Mouse (Mus musculus) liver, embryonic 13.5 days (tissue): Measurements from ENCODE around the gene Casc1. TPM values are rescaled to one million over a fixed set of nuclear protein-coding genes. Genes with fewer than 3 reads are reported as not detected.

Experiments
- ATAC-seq: fragments of 200-750 bp; cut with Nextera tagmentation; 2 replicates; pipeline ENCODE4 v1.8.0; 2017; ENCODE audit warnings: low read depth, mild to moderate bottlenecking, moderate number of reproducible peaks, moderate library complexity
- DNase-seq: peaks from one replicate; pipeline ENCODE4 v3.0.0; 2022
- H3K27ac ChIP-seq: fragments of 300-500 bp; sonication (generic); 2 replicates; pipeline ENCODE4 v1.5.1; 2015; ENCODE audit warnings: moderate library complexity, mild to moderate bottlenecking, inconsistent platforms
- H3K27me3 ChIP-seq: fragments of 300-500 bp; sonication (generic); 2 replicates; pipeline ENCODE4 v1.6.1; 2015; ENCODE audit warnings: mild to moderate bottlenecking, inconsistent platforms
- H3K36me3 ChIP-seq: fragments of 300-500 bp; sonication (generic); 2 replicates; pipeline ENCODE4 v1.6.1; 2015; ENCODE audit warnings: mild to moderate bottlenecking, inconsistent platforms
- H3K4me1 ChIP-seq: fragments of 300-500 bp; sonication (generic); replicated peaks from 2 replicates; pipeline ENCODE4 v1.6.1; 2015; ENCODE audit warnings: inconsistent platforms
- H3K4me2 ChIP-seq: fragments of 300-500 bp; sonication (generic); 2 replicates; pipeline ENCODE4 v1.6.1; 2015; ENCODE audit warnings: inconsistent platforms, mild to moderate bottlenecking, moderate library complexity
- H3K4me3 ChIP-seq: fragments of 300-500 bp; sonication (generic); replicated peaks from 2 replicates; pipeline ENCODE4 v1.5.1; 2015; ENCODE audit warnings: mild to moderate bottlenecking, inconsistent platforms
- H3K9ac ChIP-seq: fragments of 300-500 bp; sonication (generic); 2 replicates; pipeline ENCODE4 v1.6.1; 2015; ENCODE audit warnings: mild to moderate bottlenecking, inconsistent platforms
- H3K9me3 ChIP-seq: fragments of 300-500 bp; sonication (generic); replicated peaks from 2 replicates; pipeline ENCODE4 v1.6.1; 2016; ENCODE audit warnings: inconsistent platforms
- whole genome bisulfite sequencing: fragments of 180-500 bp; shearing (Covaris S2); methylation state at CpG from one replicate; pipeline ENCODE4 v1.1.7; 2015; ENCODE audit not compliant: insufficient replicate concordance; 5-methylcytosine and 5-hydroxymethylcytosine counted together
- polyA plus RNA-seq: library from polyadenylated mRNA; unstranded; fragments of >200 nt; fragmentation: Nextera tagmentation; extraction: Ambion mirVana; gene quantifications from 2 replicates; pipeline ENCODE4 v1.2.1, GENCODE M21; 2015

Gene Casc1
- 0.10 and 0.13 TPM in 2 replicates for polyA plus RNA-seq

DNA sequence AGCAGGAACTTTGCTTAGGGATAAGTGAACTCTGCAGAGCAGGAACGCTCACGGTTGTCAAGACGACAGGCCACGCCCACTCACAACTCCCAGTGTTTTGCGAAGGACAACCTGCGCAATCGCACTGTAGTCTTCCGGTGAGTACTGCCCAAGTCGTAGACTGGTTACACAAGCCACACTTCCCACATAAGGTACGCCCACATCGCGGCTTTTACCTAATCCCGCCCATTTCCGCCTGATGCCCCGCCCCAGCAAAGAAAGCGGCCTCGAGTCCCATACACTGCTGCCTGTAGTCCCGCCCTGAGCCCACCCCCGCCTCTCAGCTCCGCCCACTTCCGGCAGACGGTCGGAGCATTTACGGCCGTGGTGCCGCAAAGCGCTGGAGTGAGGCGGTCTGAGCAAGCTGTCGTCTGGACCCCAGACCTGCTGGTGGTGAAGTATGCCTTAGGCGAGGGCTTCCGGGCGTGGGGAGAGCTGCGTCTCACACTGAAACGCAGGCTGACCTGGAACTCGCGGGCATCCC lies at the start of gene Casc1, which contains the start of gene Etfrf1:
Casc1 (minus strand) TSS at position 190 of the 523 bp plus-strand sequence.
Etfrf1 (plus strand) TSS at position 319 of the 523 bp plus-strand sequence.
- H3K4me1 ChIP-seq = peaks cover 26% of the 10 kb centered on the region
- DNase-seq (peak; percentile 98), ATAC-seq (peak; percentile 99)
- no peaks in the 10 kb centered on the region for H3K9me3 ChIP-seq
- H3K36me3 ChIP-seq = no peaks in the 10 kb centered on the region
- peak within 1 kb of the TSS; percentile 91 for H3K4me2 ChIP-seq
- H3K4me3 ChIP-seq = peak within 1 kb of the TSS; percentile 85
- no peaks in the 10 kb centered on the region for H3K27me3 ChIP-seq
- peak within 1 kb of the TSS; percentile 88 for H3K27ac ChIP-seq
- peak within 1 kb of the TSS; percentile 93 for H3K9ac ChIP-seq
- under 1% methylated on average over 36 of the region's 36 CpGs for WGBS

- H3K9me3 ChIP-seq = no peaks in the 10 kb centered on the region
- DNase-seq = no peak
- H3K27ac ChIP-seq = no peak overlapping the region
- H3K27me3 ChIP-seq = 0 out of 2 replicates have a peak, but pooled peaks cover 4% of the 10 kb centered on the region
- no peaks in the 10 kb centered on the region for H3K36me3 ChIP-seq
- no peaks in the 10 kb centered on the region for H3K4me1 ChIP-seq
- H3K9ac ChIP-seq = no peak overlapping the region
- H3K4me2 ChIP-seq = no peak overlapping the region
- no peak for ATAC-seq
- H3K4me3 ChIP-seq = no peak overlapping the region
- 35% methylated on average over 2 of the region's 2 CpGs for WGBS
Measured at GRCm38 (mm10) chr6:145256701-145257073, 45.9 kb upstream of the Casc1 start.

DNA sequence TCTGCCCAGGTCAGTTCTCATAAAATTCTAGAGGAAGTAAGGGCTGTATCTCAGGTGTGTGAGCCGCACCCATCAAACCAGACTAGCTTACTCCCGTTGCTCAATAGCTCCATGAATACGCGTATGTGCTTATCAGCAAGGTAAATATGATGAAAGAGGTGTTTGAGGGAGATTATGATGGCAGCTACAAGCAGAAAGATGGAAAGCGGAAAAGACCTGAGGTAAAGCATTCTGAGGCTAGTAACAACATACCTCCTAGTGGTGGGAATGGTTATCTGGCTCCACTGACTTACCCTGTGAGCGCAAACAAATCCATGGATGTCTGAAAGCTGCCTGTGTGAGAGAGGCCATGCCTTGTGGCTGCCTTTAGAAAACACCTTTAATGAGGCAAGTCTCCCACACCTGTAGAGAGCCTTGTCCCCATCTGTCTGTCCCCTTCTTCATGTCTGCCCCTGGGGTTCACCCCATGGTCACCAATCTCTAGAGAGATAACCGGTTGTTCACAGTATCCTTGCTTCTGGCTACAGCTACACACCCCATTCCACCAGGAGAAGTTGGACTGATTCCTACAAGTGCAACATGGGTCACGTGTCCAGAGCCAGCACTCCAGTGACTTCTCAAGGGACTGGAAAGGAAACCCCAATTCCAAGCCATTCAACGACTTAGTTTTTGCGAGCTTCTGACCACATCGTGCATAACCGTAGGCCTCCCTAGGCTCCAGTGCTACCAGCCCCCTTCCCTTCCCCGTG lies 45.3 kb upstream of the Casc1 start:
- no peaks in the 10 kb centered on the region for H3K36me3 ChIP-seq
- no peaks in the 10 kb centered on the region for H3K9me3 ChIP-seq
- no peak overlapping the region for H3K9ac ChIP-seq
- no peak overlapping the region for H3K27ac ChIP-seq
- no peak for ATAC-seq
- H3K4me1 ChIP-seq = peaks cover 5% of the 10 kb centered on the region
- no peak overlapping the region for H3K4me3 ChIP-seq
- H3K27me3 ChIP-seq = 0 out of 2 replicates have a peak, but pooled peaks cover 4% of the 10 kb centered on the region
- WGBS = 64% methylated on average over 13 of the region's 13 CpGs
- no peak overlapping the region for H3K4me2 ChIP-seq
- no peak for DNase-seq

DNA sequence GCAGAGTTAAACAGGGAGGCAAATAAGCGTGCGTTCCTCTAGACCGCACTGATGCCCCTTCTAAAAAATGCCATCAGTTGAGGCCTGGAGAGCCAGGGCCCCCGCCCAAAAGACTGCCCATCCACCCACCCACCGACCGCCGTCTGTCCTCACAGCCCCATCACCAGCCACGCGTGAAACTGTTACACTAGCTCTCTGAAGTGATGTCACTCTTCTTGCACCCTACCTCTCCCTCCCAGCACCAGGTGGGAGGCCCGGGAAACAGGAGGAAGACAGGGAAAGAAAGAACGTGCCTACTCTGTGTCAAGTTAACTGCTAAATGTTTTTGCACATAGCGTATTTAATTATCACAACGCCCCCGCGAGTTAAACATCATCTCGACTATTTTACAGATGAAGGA lies 40.0 kb upstream of the Casc1 start:
- peak overlapping the region; percentile 95 for H3K4me3 ChIP-seq
- 12% methylated on average over 16 of the region's 16 CpGs for WGBS
- DNase-seq = no peak
- H3K27ac ChIP-seq = peak overlapping the region; percentile 70
- H3K4me2 ChIP-seq = peak overlapping the region; percentile 92
- H3K4me1 ChIP-seq = peaks cover 34% of the 10 kb centered on the region
- H3K9me3 ChIP-seq = no peaks in the 10 kb centered on the region
- H3K27me3 ChIP-seq = 0 out of 2 replicates have a peak, but pooled peaks cover 7% of the 10 kb centered on the region
- no peak for ATAC-seq
- H3K36me3 ChIP-seq = peaks cover 8% of the 10 kb centered on the region; the same call in 1 of the 2 replicates
- peak overlapping the region; percentile 99 for H3K9ac ChIP-seq

- 1% methylated on average over 49 of the region's 83 CpGs for WGBS
- Histone ChIP-seq H3K4me3 (peak within 1 kb of the TSS; percentile 95), H3K27me3 (0 out of 2 replicates have a peak, but pooled peaks cover 7% of the 10 kb centered on the region), H3K36me3 (peaks cover 13% of the 10 kb centered on the region), H3K9ac (peak within 1 kb of the TSS; percentile 99), H3K9me3 (no peaks in the 10 kb centered on the region), H3K27ac (peak within 1 kb of the TSS; percentile 88), H3K4me2 (peak within 1 kb of the TSS; percentile 92), H3K4me1 (peaks cover 34% of the 10 kb centered on the region)
- ATAC-seq (peak; percentile 93), DNase-seq (peak; percentile 87)
Measured at GRCm38 (mm10) chr6:145250185-145250791, 39.5 kb upstream of the Casc1 start, which contains the start of gene Kras. TSS of gene Kras (minus strand) at chr6:145250239.

GRCm38 (mm10) chr6:145249291-145250184 lies 38.7 kb upstream of the Casc1 start:
- peak; percentile 52 for DNase-seq
- under 1% methylated on average over 104 of the region's 124 CpGs for WGBS
- peaks cover 34% of the 10 kb centered on the region for H3K4me1 ChIP-seq
- H3K9ac ChIP-seq = peak overlapping the region; percentile 99
- peak overlapping the region; percentile 88 for H3K27ac ChIP-seq
- peak overlapping the region; percentile 95 for H3K4me3 ChIP-seq
- peak overlapping the region; percentile 92 for H3K4me2 ChIP-seq
- H3K27me3 ChIP-seq = 0 out of 2 replicates have a peak, but pooled peaks cover 7% of the 10 kb centered on the region
- H3K9me3 ChIP-seq = no peaks in the 10 kb centered on the region
- ATAC-seq = peak; percentile 75
- peaks cover 20% of the 10 kb centered on the region for H3K36me3 ChIP-seq

DNA sequence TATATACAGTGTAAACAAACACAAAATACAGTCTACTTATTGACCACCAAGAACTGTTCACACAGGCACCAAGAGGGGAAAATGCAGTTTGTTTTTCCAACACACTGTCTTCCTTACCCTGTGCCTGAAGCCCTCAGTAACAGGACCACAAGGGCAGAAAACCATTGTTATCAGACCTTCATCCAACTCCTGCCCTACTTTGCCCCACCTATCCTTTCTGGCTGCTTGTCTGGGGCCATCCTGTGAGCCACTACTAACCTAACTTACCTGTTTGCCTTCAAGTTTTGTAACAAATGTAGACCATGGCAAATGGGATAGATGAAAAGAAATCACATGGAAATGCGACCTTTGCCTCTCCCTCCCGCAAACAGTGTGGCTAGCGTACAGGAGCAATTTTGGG lies 37.1 kb upstream of the Casc1 start:
- DNase-seq (no peak), ATAC-seq (no peak)
- Histone ChIP-seq H3K9me3 (no peaks in the 10 kb centered on the region), H3K27me3 (0 out of 2 replicates have a peak, but pooled peaks cover 7% of the 10 kb centered on the region), H3K4me3 (peak overlapping the region; percentile 32), H3K36me3 (peaks cover 32% of the 10 kb centered on the region), H3K4me1 (peaks cover 34% of the 10 kb centered on the region), H3K9ac (no peak overlapping the region; the same call in 1 of the 2 replicates), H3K4me2 (peak overlapping the region; percentile 51), H3K27ac (peak overlapping the region; percentile 16; the same call in 1 of the 2 replicates)
- 64% methylated on average over 3 of the region's 3 CpGs for WGBS

- no peak for DNase-seq
- Histone ChIP-seq H3K4me3 (no peak overlapping the region), H3K27me3 (0 out of 2 replicates have a peak, but pooled peaks cover 3% of the 10 kb centered on the region), H3K9ac (no peak overlapping the region), H3K36me3 (peaks cover 32% of the 10 kb centered on the region), H3K4me1 (peaks cover 34% of the 10 kb centered on the region), H3K4me2 (no peak overlapping the region), H3K9me3 (no peaks in the 10 kb centered on the region), H3K27ac (no peak overlapping the region)
- 86% methylated on average over 5 of the region's 5 CpGs for WGBS
- ATAC-seq = no peak
Measured at GRCm38 (mm10) chr6:145246841-145247240, 36.0 kb upstream of the Casc1 start.

GRCm38 (mm10) chr6:145242521-145242920 lies 31.7 kb upstream of the Casc1 start:
- no peak for ATAC-seq
- WGBS = 41% methylated on average over 1 of the region's 1 CpGs

DNA sequence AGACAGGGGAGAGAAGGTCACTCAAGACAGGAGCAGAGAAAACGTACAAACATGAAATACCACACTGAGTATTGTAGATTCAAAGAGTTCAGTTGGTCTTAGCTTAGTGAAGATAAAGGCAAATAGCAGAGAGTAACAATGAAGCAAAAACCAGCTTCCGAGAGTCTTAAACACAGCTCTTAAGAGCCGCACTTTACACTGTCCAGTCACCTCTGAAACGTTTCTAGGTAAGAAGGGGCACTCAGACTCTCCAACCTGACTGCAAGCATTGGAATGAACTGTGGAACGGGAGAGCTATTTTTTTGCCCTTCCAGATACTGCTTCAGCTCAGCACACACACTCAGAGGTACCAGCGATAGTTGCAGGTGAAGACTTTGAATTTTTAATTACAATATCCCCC lies 29.5 kb upstream of the Casc1 start:
- Histone ChIP-seq H3K4me2 (no peak overlapping the region), H3K4me3 (no peak overlapping the region), H3K27ac (no peak overlapping the region), H3K9ac (no peak overlapping the region), H3K4me1 (no peaks in the 10 kb centered on the region), H3K9me3 (no peaks in the 10 kb centered on the region), H3K36me3 (peaks cover 50% of the 10 kb centered on the region), H3K27me3 (no peaks in the 10 kb centered on the region)
- ATAC-seq (no peak), DNase-seq (no peak)
- 85% methylated on average over 6 of the region's 6 CpGs for WGBS

More at GRCm38 (mm10) chr6:145242521-145242920, 31.7 kb upstream of the Casc1 start:
- no peak overlapping the region for H3K4me3 ChIP-seq
- H3K4me1 ChIP-seq = peaks cover 7% of the 10 kb centered on the region
- no peaks in the 10 kb centered on the region for H3K9me3 ChIP-seq
- H3K9ac ChIP-seq = no peak overlapping the region
- no peak for DNase-seq
- H3K27ac ChIP-seq = no peak overlapping the region
- H3K36me3 ChIP-seq = peaks cover 63% of the 10 kb centered on the region
- H3K4me2 ChIP-seq = no peak overlapping the region
- no peaks in the 10 kb centered on the region for H3K27me3 ChIP-seq
